Mouse (Mus musculus) thymus, adult 2 months (tissue): ENCODE data around the gene Serpinh1. TPM values are rescaled to one million over a fixed set of nuclear protein-coding genes. Genes with fewer than 3 reads are reported as not detected.

Experiments used
- DNase-seq: peaks from one replicate; pipeline ENCODE4 v3.0.0; 2021
- H3K27ac ChIP-seq: fragments of 200-500 bp; 2 replicates; pipeline ENCODE4 v1.5.1; 2012; ENCODE audit warnings: low read length, control low read depth; ENCODE audit not compliant: control insufficient read depth, insufficient read depth
- H3K27me3 ChIP-seq: fragments of 200-500 bp; 2 replicates; pipeline ENCODE4 v1.6.1; 2012; ENCODE audit warnings: mild to moderate bottlenecking, low read length, moderate library complexity, mixed read lengths; ENCODE audit not compliant: control insufficient read depth, insufficient read depth
- H3K36me3 ChIP-seq: fragments of 200-500 bp; 2 replicates; pipeline ENCODE4 v1.6.1; 2012; ENCODE audit warnings: mild to moderate bottlenecking, low read length, moderate library complexity; ENCODE audit not compliant: control insufficient read depth, insufficient read depth
- H3K4me1 ChIP-seq: fragments of 200-500 bp; replicated peaks from 2 replicates; pipeline ENCODE4 v1.6.1; 2012; ENCODE audit warnings: low read length; ENCODE audit not compliant: control insufficient read depth, insufficient read depth
- H3K4me3 ChIP-seq: fragments of 200-500 bp; 2 replicates; pipeline ENCODE4 v1.5.1; 2012; ENCODE audit warnings: mild to moderate bottlenecking, low read length, control low read depth, moderate library complexity; ENCODE audit not compliant: control insufficient read depth, insufficient read depth
- CTCF ChIP-seq: fragments of 200-500 bp; IDR thresholded peaks from 2 replicates; pipeline ENCODE4 v1.5.1; 2012; ENCODE audit warnings: mild to moderate bottlenecking, control low read depth, low read length, moderate library complexity, borderline replicate concordance; ENCODE audit not compliant: control insufficient read depth, poor library complexity, insufficient read depth; ENCODE audit errors: extremely low read depth
- POLR2A ChIP-seq: fragments of 200-500 bp; IDR thresholded peaks from 2 replicates; pipeline ENCODE4 v1.6.1; 2012; ENCODE audit warnings: mild to moderate bottlenecking, low read length, control low read depth, moderate library complexity; ENCODE audit not compliant: control insufficient read depth, poor library complexity, insufficient read depth; ENCODE audit errors: extremely low read depth
- WGBS: fragments of 180-500 bp; shearing (Covaris S2); methylation state at CpG from one replicate; pipeline ENCODE4 v1.1.7; 2018; 5-methylcytosine and 5-hydroxymethylcytosine counted together
- polyA plus RNA-seq: library from polyadenylated mRNA; depleted of rRNA; stranded (reverse); fragments of >200 nt; gene quantifications from 2 replicates; pipeline ENCODE4 v1.2.3, GENCODE M21; 2012; rRNA removed

Serpinh1 gene
- polyA plus RNA-seq, result 53.3 and 66.1 TPM in 2 replicates

DNA sequence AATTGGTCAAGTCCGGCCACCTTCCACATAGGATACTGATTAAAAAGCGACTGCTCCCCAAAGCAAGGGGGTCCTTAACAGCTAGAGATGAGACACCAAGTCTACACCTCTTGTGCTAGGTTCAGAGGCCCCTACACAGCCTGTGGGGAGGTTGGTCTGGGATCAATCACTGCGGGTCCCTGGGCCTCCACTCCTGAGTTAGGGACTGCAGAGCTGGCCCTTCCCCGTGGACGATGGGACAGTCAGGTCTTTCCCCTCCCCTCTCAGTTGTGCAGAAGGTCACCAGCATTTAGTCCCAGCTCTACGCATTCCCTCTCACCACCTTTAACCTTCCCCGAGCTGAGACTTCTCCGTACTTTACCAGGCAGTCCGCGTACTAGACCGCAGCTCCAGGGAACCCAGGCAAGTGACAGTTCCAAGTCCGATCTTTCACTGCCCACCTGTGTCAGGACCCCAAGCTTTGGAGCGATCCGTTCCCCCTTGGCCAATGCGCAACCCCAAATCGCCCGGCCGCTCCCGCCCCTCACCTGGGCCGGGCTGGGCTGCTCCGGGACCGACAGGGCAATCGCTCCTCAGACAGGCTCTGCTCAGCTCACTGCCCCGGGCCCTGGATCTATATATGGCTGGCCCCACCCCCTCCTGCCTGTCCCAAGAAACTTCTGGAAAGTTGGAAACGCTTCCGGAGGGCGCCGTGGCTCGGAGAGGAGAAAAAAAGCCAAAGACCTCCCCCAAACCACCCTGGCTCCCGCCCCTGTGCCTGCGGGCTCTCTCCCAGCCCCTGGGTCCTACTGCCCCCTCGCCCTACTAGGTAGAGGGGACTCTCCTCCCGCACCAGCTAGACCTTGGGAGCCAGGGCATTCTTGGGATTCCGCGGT, at the start of gene Serpinh1:
Gene Serpinh1 (minus strand): TSS at position 714 of the 875 bp plus-strand sequence.
- no peak for DNase-seq
- Histone ChIP-seq H3K27ac (no peak within 1 kb of the TSS; the same call in 1 of the 2 replicates), H3K36me3 (no peaks in the 10 kb centered on the region), H3K4me3 (peak within 1 kb of the TSS; percentile 26), H3K27me3 (no peaks in the 10 kb centered on the region; the same call in 1 of the 2 replicates), H3K4me1 (no peaks in the 10 kb centered on the region)
- no peak for TF ChIP-seq POLR2A
- TF ChIP-seq CTCF, result no peak
- 12% methylated on average over 35 of the region's 35 CpGs for WGBS

DNA sequence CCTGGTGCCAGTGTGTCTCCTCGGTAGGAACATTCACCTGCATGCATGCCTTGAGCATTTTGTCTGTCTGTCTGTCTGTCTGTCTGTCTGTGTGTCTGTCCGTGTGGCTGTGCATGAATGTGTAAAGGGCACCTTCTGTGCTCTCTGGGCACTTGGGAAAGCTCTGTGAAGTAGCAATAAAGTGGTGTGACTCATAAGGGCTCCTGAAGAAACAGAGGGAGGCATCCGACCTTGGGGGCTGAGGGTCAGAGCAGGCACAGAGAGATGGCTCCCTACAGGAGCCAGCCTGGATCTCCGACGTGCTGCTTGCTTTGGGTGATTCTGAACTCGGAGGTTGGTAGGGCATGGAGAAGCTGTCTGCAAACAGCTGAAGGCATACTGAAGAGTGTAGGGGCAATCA, 49.4 kb upstream of the Serpinh1 start:
- TF ChIP-seq POLR2A, result no peak
- TF ChIP-seq CTCF, result no peak
- no peaks in the 10 kb centered on the region for H3K27me3 ChIP-seq

DNA sequence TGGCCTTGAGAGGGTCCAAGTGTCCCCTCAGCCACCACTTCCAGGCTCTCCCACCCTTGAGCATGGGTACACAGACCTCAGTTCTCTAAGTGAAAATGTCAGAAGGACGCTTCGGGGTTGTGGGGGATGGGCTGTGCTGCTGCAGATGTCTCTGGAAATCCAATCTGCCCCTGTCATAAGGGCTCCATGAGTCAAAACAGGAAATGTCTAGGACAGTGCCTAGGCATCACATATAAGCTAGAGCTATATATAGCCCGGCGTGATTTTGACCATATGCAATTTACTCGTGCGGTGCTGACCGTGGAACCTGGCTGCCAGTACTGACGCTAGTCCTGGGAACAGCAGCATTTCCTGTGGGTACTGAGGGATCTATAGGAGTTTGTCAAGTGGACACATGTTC, 48.3 kb upstream of the Serpinh1 start:
- TF ChIP-seq CTCF (no peak), POLR2A (no peak)
- H3K36me3 ChIP-seq, result no peaks in the 10 kb centered on the region
- no peaks in the 10 kb centered on the region for H3K4me1 ChIP-seq
- H3K4me3 ChIP-seq, result no peak overlapping the region
- no peak for DNase-seq
- WGBS, result 61% methylated on average over 8 of the region's 8 CpGs
- H3K27ac ChIP-seq, result no peak overlapping the region
- H3K27me3 ChIP-seq, result no peaks in the 10 kb centered on the region

More for the DNA sequence above, 49.4 kb upstream of the Serpinh1 start:
- Histone ChIP-seq H3K4me1 (no peaks in the 10 kb centered on the region; the same call in 1 of the 2 replicates), H3K4me3 (no peak overlapping the region), H3K36me3 (no peaks in the 10 kb centered on the region), H3K27ac (no peak overlapping the region)
- no peak for DNase-seq
- 90% methylated on average over 6 of the region's 6 CpGs for WGBS

DNA sequence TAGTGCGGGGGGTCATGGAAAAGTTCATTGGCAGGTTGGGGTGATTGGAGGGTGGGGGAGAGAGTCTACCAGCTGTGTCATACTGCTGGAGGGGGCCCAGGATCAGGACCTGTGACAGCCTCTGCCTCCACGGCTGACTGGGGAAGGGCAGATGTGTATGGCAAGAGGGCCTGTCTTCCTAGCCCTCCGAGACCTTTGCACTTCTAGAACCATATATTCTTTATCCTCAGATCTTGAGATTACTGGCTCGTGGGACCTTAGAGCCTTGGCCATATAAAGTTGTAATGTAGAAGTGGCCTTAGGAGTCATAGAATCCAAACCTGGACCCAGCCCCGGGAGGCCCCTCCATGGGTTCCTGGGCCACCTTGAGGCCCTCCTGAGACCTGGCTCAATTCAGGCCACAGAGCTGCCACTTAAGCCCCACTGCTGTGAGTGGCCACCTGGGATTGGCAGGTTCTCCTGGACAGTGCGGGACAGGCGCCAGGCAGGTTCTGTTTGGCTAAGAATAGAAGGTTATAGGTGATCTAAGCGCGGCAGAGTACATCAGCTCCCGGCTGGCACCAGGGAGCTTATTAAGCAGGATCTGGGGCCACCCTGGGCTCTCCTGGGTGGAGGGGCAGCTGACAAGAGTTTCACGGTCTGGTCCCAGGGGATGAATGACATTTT, 44.1 kb upstream of the Serpinh1 start:
- no peaks in the 10 kb centered on the region for H3K4me1 ChIP-seq
- no peak for TF ChIP-seq POLR2A
- no peak for TF ChIP-seq CTCF
- no peak for DNase-seq
- H3K4me3 ChIP-seq, result no peak overlapping the region
- no peaks in the 10 kb centered on the region for H3K27me3 ChIP-seq
- WGBS, result 97% methylated on average over 11 of the region's 11 CpGs
- H3K36me3 ChIP-seq, result no peaks in the 10 kb centered on the region
- no peak overlapping the region for H3K27ac ChIP-seq

DNA sequence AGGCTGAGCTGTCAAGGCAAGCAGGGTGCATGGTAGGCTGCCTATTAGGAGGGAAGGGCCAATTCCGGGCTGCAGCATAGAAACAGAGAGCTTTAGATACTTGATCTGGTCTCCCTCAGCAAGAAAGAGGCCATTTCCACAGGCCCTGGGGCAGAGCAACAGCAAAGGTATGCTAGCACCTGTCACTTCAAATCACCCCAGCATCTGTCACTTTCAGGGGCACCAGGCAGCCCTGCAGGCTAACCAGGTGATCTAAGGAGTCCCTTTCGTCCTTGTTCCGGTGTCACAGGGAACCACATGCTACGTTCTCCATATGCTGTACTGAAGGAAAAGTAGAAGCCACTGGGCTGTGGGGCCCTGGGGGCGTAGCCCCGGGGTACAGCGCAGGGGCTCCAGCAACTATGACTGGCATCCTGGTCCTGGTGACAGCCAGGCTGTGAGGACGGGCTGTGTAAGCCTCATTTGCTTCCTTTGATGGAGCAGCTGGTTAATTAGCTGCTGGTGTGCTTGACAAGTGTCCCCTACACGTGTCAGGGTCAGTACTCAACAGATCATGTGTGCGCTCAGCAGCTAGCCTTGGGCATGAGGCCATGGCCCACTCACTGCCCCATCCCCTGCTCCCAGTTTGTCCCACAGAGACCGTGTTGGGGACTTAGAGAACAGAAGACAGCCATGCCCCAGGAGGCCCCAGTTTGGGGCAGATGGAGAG, 43.0 kb upstream of the Serpinh1 start:
- DNase-seq, result no peak
- Histone ChIP-seq H3K36me3 (no peaks in the 10 kb centered on the region), H3K4me1 (no peaks in the 10 kb centered on the region), H3K27ac (no peak overlapping the region), H3K27me3 (no peaks in the 10 kb centered on the region), H3K4me3 (no peak overlapping the region)
- TF ChIP-seq POLR2A, result no peak
- TF ChIP-seq CTCF, result no peak
- 91% methylated on average over 11 of the region's 11 CpGs for WGBS

DNA sequence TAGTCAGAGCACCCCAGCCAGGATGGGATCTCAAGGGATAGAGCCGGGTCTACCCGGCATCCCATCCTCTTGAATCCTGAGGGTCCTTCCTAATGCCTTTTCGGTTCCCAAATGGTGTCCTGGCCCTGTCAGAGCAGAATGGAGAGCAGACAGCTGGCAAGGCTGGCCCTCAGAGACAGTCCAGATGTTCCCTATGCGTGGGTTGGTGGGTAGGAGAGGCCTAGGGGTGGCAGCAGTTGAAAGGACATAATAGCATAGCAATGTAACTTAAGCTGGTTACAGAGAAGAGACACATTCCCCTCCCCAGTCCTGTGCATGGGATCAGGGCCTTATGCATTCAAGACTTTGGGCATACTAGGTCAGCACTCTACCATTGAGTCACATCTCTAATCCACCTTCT, 42.3 kb upstream of the Serpinh1 start:
- Histone ChIP-seq H3K27me3 (no peaks in the 10 kb centered on the region), H3K27ac (no peak overlapping the region), H3K4me3 (no peak overlapping the region), H3K4me1 (no peaks in the 10 kb centered on the region), H3K36me3 (no peaks in the 10 kb centered on the region)
- no peak for DNase-seq
- WGBS, result 89% methylated on average over 4 of the region's 4 CpGs
- no peak for TF ChIP-seq CTCF
- no peak for TF ChIP-seq POLR2A
